Mouse (Mus musculus): ENCODE data around the gene Lrrc15. TPM values are rescaled to one million over a fixed set of nuclear protein-coding genes. Genes with fewer than 3 reads are reported as not detected.

The Lrrc15 gene
- polyA plus RNA-seq (2016; fragmentation: Nextera tagmentation; extraction: Ambion mirVana) = 0.46 and 0.57 TPM in 2 replicates

GRCm38 (mm10) chr16:30282844-30283495 lies at the start of gene Lrrc15:
Gene Lrrc15, minus strand, starts transcription at chr16:30283256.
- ATAC-seq (ENCODE audit: low FRiP score) = no peak; the same call in 1 of the 2 replicates
- WGBS = 7% methylated on average over 34 of the region's 34 CpGs
- Histone ChIP-seq H3K27ac (no peak within 1 kb of the TSS), H3K9ac (no peak within 1 kb of the TSS), H3K27me3 (peaks cover 56% of the 10 kb centered on the region), H3K9me3 (no peaks in the 10 kb centered on the region), H3K4me2 (peak within 1 kb of the TSS; percentile 53), H3K36me3 (replicated peaks) (no peaks in the 10 kb centered on the region), H3K4me1 (peaks cover 27% of the 10 kb centered on the region), H3K4me3 (replicated peaks) (peak within 1 kb of the TSS; percentile 30)

GRCm38 (mm10) chr16:30314236-30314635 lies 31.2 kb upstream of the Lrrc15 start:
- Histone ChIP-seq H3K27me3 (peaks cover 28% of the 10 kb centered on the region), H3K4me3 (replicated peaks) (no peak overlapping the region), H3K4me1 (peaks cover 6% of the 10 kb centered on the region), H3K4me2 (no peak overlapping the region), H3K27ac (no peak overlapping the region), H3K9ac (no peak overlapping the region), H3K36me3 (replicated peaks) (peaks cover 7% of the 10 kb centered on the region), H3K9me3 (no peaks in the 10 kb centered on the region)
- ATAC-seq (ENCODE audit: low FRiP score) = no peak

GRCm38 (mm10) chr16:30310647-30311046 lies 27.6 kb upstream of the Lrrc15 start, which contains the start of gene Gp5:
Gene Gp5, minus strand, starts transcription at chr16:30310779.
- no peaks in the 10 kb centered on the region for H3K9me3 ChIP-seq
- ATAC-seq (ENCODE audit: low FRiP score) = no peak
- no peak within 1 kb of the TSS; the same call in 1 of the 2 replicates for H3K9ac ChIP-seq
- H3K36me3 ChIP-seq (replicated peaks) = peaks cover 6% of the 10 kb centered on the region
- H3K4me3 ChIP-seq (replicated peaks) = peak within 1 kb of the TSS; percentile 63
- H3K4me2 ChIP-seq = peak within 1 kb of the TSS; percentile 99
- no peak within 1 kb of the TSS for H3K27ac ChIP-seq
- H3K27me3 ChIP-seq = peaks cover 62% of the 10 kb centered on the region
- H3K4me1 ChIP-seq = peaks cover 20% of the 10 kb centered on the region

- Histone ChIP-seq H3K4me1 (peaks cover 20% of the 10 kb centered on the region), H3K4me2 (no peak overlapping the region), H3K36me3 (replicated peaks) (peaks cover 3% of the 10 kb centered on the region; the same call in 1 of the 2 replicates), H3K9ac (no peak overlapping the region), H3K27me3 (peaks cover 64% of the 10 kb centered on the region), H3K9me3 (no peaks in the 10 kb centered on the region), H3K27ac (no peak overlapping the region), H3K4me3 (replicated peaks) (no peak overlapping the region)
- 52% methylated on average over 8 of the region's 8 CpGs for WGBS
- no peak for ATAC-seq (ENCODE audit: low FRiP score)
Observed at GRCm38 (mm10) chr16:30310171-30310515, 27.1 kb upstream of the Lrrc15 start.

GRCm38 (mm10) chr16:30309395-30310170 lies 26.5 kb upstream of the Lrrc15 start:
- H3K36me3 ChIP-seq (replicated peaks) = no peaks in the 10 kb centered on the region
- H3K4me3 ChIP-seq (replicated peaks) = peak overlapping the region; percentile 63
- ATAC-seq (ENCODE audit: low FRiP score) = peak; percentile 21; the same call in 1 of the 2 replicates
- H3K4me2 ChIP-seq = peak overlapping the region; percentile 99
- H3K27ac ChIP-seq = no peak overlapping the region
- H3K9me3 ChIP-seq = no peaks in the 10 kb centered on the region
- peaks cover 20% of the 10 kb centered on the region for H3K4me1 ChIP-seq
- WGBS = 4% methylated on average over 34 of the region's 34 CpGs
- peak overlapping the region; percentile 57; the same call in 1 of the 2 replicates for H3K9ac ChIP-seq
- H3K27me3 ChIP-seq = peaks cover 68% of the 10 kb centered on the region

GRCm38 (mm10) chr16:30308616-30309394 lies 25.7 kb upstream of the Lrrc15 start:
- Histone ChIP-seq H3K27me3 (peaks cover 75% of the 10 kb centered on the region), H3K4me1 (peaks cover 20% of the 10 kb centered on the region), H3K36me3 (replicated peaks) (no peaks in the 10 kb centered on the region), H3K9me3 (no peaks in the 10 kb centered on the region), H3K9ac (peak overlapping the region; percentile 57), H3K27ac (no peak overlapping the region), H3K4me2 (peak overlapping the region; percentile 99), H3K4me3 (replicated peaks) (peak overlapping the region; percentile 63)
- WGBS = under 1% methylated on average over 72 of the region's 72 CpGs
- peak; percentile 45 for ATAC-seq (ENCODE audit: low FRiP score)

GRCm38 (mm10) chr16:30307961-30308615 lies 25.0 kb upstream of the Lrrc15 start:
- Histone ChIP-seq H3K27ac (no peak overlapping the region), H3K36me3 (replicated peaks) (no peaks in the 10 kb centered on the region), H3K4me2 (peak overlapping the region; percentile 99), H3K9ac (peak overlapping the region; percentile 57), H3K4me1 (peaks cover 20% of the 10 kb centered on the region), H3K9me3 (no peaks in the 10 kb centered on the region), H3K4me3 (replicated peaks) (peak overlapping the region; percentile 63), H3K27me3 (peaks cover 82% of the 10 kb centered on the region)
- 13% methylated on average over 29 of the region's 29 CpGs for WGBS
- 0 out of 2 replicates have a peak, but pooled peaks have one; percentile 10 for ATAC-seq (ENCODE audit: low FRiP score)

- no peaks in the 10 kb centered on the region for H3K9me3 ChIP-seq
- no peak overlapping the region for H3K4me3 ChIP-seq (replicated peaks)
- H3K9ac ChIP-seq = no peak overlapping the region
- WGBS = 57% methylated on average over 12 of the region's 12 CpGs
- H3K27ac ChIP-seq = no peak overlapping the region
- H3K4me2 ChIP-seq = no peak overlapping the region
- ATAC-seq (ENCODE audit: low FRiP score) = no peak
- H3K27me3 ChIP-seq = peaks cover 90% of the 10 kb centered on the region
- H3K4me1 ChIP-seq = peaks cover 20% of the 10 kb centered on the region
- no peaks in the 10 kb centered on the region for H3K36me3 ChIP-seq (replicated peaks)
Observed at GRCm38 (mm10) chr16:30307306-30307705, 24.2 kb upstream of the Lrrc15 start.

- Histone ChIP-seq H3K9me3 (no peaks in the 10 kb centered on the region), H3K27ac (no peak overlapping the region), H3K36me3 (replicated peaks) (no peaks in the 10 kb centered on the region), H3K4me2 (no peak overlapping the region), H3K4me3 (replicated peaks) (no peak overlapping the region), H3K4me1 (peaks cover 20% of the 10 kb centered on the region), H3K27me3 (peaks cover 86% of the 10 kb centered on the region), H3K9ac (no peak overlapping the region)
- 87% methylated on average over 4 of the region's 4 CpGs for WGBS
- ATAC-seq (ENCODE audit: low FRiP score) = no peak
Observed at GRCm38 (mm10) chr16:30306102-30306501, 23.0 kb upstream of the Lrrc15 start.

GRCm38 (mm10) chr16:30304236-30304635 lies 21.2 kb upstream of the Lrrc15 start:
- Histone ChIP-seq H3K27me3 (peaks cover 67% of the 10 kb centered on the region), H3K9me3 (no peaks in the 10 kb centered on the region), H3K36me3 (replicated peaks) (no peaks in the 10 kb centered on the region), H3K4me2 (no peak overlapping the region), H3K4me1 (peaks cover 14% of the 10 kb centered on the region), H3K9ac (no peak overlapping the region), H3K4me3 (replicated peaks) (no peak overlapping the region), H3K27ac (no peak overlapping the region)
- WGBS = 85% methylated on average over 5 of the region's 5 CpGs
- ATAC-seq (ENCODE audit: low FRiP score) = no peak

- Histone ChIP-seq H3K4me1 (peaks cover 5% of the 10 kb centered on the region), H3K4me2 (no peak overlapping the region), H3K27ac (no peak overlapping the region), H3K4me3 (replicated peaks) (no peak overlapping the region), H3K36me3 (replicated peaks) (no peaks in the 10 kb centered on the region), H3K9me3 (no peaks in the 10 kb centered on the region), H3K27me3 (peaks cover 59% of the 10 kb centered on the region), H3K9ac (no peak overlapping the region)
- WGBS = 73% methylated on average over 2 of the region's 2 CpGs
- no peak for ATAC-seq (ENCODE audit: low FRiP score)
Observed at GRCm38 (mm10) chr16:30303411-30303810, 20.4 kb upstream of the Lrrc15 start.

- Histone ChIP-seq H3K4me1 (no peaks in the 10 kb centered on the region), H3K4me2 (no peak overlapping the region), H3K27me3 (peaks cover 52% of the 10 kb centered on the region), H3K9ac (no peak overlapping the region), H3K27ac (no peak overlapping the region), H3K9me3 (no peaks in the 10 kb centered on the region), H3K4me3 (replicated peaks) (no peak overlapping the region), H3K36me3 (replicated peaks) (no peaks in the 10 kb centered on the region)
- no peak for ATAC-seq (ENCODE audit: low FRiP score)
- 94% methylated on average over 6 of the region's 6 CpGs for WGBS
Observed at GRCm38 (mm10) chr16:30302686-30303085, 19.6 kb upstream of the Lrrc15 start.
